Mouse (Mus musculus) MEL (cell line): ENCODE measurements around the gene Khdrbs1.

ENCODE experiments used
- EP300 ChIP-seq, 2 experiments: IDR thresholded peaks; 2 replicates each; pipeline ENCODE4 v1.6.1; 2011; ENCODE audit warnings: improper control_type of control experiment in 2 of 2, low read length in 2 of 2, low read depth in 1 of 2, mild to moderate bottlenecking in 1 of 2
- HCFC1 ChIP-seq: IDR thresholded peaks from 2 replicates; pipeline ENCODE4 v1.6.1; 2012; ENCODE audit warnings: low read depth, mild to moderate bottlenecking, inconsistent platforms, low read length, improper control_type of control experiment, moderate library complexity
- MAX ChIP-seq: IDR thresholded peaks from 2 replicates; pipeline ENCODE4 v1.6.1; 2011; ENCODE audit warnings: low read length, improper control_type of control experiment
- MAZ ChIP-seq: IDR thresholded peaks from 2 replicates; pipeline ENCODE4 v1.6.1; 2012; ENCODE audit warnings: low read depth, mild to moderate bottlenecking, inconsistent platforms, low read length, improper control_type of control experiment
- NRF1 ChIP-seq: IDR thresholded peaks from 2 replicates; pipeline ENCODE4 v1.6.1; 2014; ENCODE audit warnings: low read depth, mild to moderate bottlenecking, inconsistent platforms, low read length, improper control_type of control experiment, moderate library complexity; ENCODE audit not compliant: poor library complexity, insufficient read depth, severe bottlenecking
- TAL1 ChIP-seq: IDR thresholded peaks from 2 replicates; pipeline ENCODE4 v1.6.1; 2012; ENCODE audit warnings: mild to moderate bottlenecking, inconsistent platforms, low read length, moderate library complexity, mixed read lengths
- USF1 ChIP-seq: IDR thresholded peaks from 2 replicates; pipeline ENCODE4 v1.6.1; 2014; ENCODE audit warnings: low read depth, mild to moderate bottlenecking, inconsistent platforms, low read length, improper control_type of control experiment, moderate library complexity

DNA sequence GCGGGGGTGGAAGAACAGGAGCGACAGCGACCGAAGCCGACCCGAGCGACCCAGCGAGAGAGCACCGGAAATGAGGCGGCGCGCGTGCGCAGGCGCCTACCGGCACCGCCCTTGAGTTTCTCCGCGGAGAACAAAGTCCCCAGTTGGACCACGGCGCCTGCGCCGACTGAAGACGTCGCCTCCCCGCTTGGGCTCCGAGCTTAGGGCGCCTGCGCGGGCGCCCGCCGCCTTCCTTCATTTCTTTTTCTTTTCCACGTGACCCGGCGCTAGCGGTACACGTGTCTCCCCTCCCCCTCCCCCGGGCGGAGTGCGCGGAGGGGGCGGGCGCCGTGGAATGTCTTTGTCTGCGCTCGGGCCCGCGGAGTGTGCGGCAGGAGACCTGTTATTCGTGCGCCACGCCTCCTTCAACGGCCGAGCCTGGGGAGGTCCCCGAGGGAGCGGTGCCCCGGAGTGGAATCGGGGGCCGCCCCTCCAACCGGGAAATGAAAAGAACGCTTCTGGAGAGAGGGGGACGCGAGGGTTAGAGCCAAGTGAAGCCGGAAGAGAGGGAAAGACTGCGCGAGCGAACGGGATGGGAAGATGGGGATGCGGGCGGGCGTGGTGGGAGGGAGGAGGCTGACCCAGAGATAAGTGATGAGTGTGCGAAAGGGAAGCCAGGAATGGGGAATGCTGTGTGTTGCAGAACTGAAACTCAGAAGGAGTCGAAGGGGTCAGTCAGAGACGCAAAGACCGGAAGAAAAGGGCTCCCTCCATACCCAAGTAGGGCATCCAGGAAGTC, at the start of gene Khdrbs1:
- TF ChIP-seq TAL1 (no peak), USF1 (peak; percentile 96), EP300 (IDR thresholded peaks at IDR 0.05; ENCODE audit: low read depth in 1 of 2, low read length in 2 of 2) (peak in 1 of 2 experiments; percentile 52; a peak in 1 of 4 replicates), HCFC1 (peak; percentile 82), NRF1 (peak; percentile 91; the same call in 1 of the 2 replicates), MAZ (peak; percentile 95), MAX (peak; percentile 99)
